Mouse (Mus musculus) brain, embryonic 14.5 days (tissue): ENCODE data around the gene Glod5.

Experiments used
- CTCF ChIP-seq: fragments of 200-500 bp; IDR thresholded peaks from 2 replicates; pipeline ENCODE4 v1.5.1; 2012; ENCODE audit warnings: inconsistent platforms, mild to moderate bottlenecking, moderate library complexity, borderline replicate concordance; ENCODE audit not compliant: insufficient read depth, insufficient read length; ENCODE audit errors: extremely low read depth
- POLR2A ChIP-seq: fragments of 200-500 bp; IDR thresholded peaks from 2 replicates; pipeline ENCODE4 v1.6.1; 2012; ENCODE audit warnings: mild to moderate bottlenecking, inconsistent platforms, borderline replicate concordance; ENCODE audit not compliant: poor library complexity, insufficient read depth, insufficient read length, severe bottlenecking; ENCODE audit errors: extremely low read depth

DNA sequence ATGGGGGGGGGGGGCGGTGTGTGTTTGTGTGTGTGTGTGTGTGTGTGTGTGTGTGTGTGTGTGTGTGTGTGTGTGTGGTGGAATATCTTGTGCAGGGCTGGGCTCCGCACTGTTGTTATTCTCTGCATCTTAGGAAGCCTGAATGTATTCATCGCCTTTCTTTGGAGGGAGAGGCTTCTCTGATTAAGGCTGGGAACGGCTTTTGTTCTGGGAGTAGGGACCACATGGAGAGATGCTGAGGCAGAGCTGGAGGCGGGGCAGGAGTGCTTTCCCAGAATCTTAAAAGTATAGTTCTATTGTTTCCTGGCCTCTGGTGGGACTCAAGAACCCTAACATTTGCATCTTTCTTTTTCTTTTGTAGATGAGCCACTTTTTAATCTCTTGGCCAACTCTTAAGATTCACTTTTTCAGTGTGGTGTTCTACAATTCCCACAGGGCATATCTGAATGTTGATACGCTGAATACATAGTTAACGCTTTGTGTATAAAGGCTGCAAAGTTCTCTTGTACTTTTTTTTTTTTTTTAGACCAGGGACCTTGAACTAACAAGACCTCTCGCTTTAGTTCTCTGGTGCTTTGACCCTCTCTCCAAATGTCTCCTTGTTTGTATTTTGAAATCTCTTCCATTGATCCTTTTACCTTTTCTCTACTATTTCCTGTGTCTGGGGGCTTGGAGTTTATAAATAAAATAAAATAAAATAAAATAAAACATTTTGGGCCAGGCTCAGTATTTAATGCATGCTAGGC lies 4.5 kb downstream of the Glod5 start:
- TF ChIP-seq CTCF (no peak), POLR2A (no peak)
